Mouse (Mus musculus) embryonic facial prominence, embryonic 11.5 days (tissue): ENCODE results near the gene Txnrd2. TPM values are rescaled to one million over a fixed set of nuclear protein-coding genes. Genes with fewer than 3 reads are reported as not detected.

Source experiments
- ATAC-seq: fragments of 200-750 bp; cut with Nextera tagmentation; replicated peaks from 2 replicates; pipeline ENCODE4 v1.8.0; 2017; ENCODE audit warnings: low read depth; ENCODE audit not compliant: insufficient number of reproducible peaks, low FRiP score, low TSS enrichment
- DNase-seq: peaks from one replicate; pipeline ENCODE4 v3.0.0-alpha.2; 2015; ENCODE audit warnings: low spot score
- H3K27ac ChIP-seq: fragments of 300-500 bp; sonication (generic); replicated peaks from 2 replicates; pipeline ENCODE4 v1.5.1; 2014; ENCODE audit warnings: mild to moderate bottlenecking, low read depth, low read length, control low read depth
- H3K27me3 ChIP-seq: fragments of 300-500 bp; sonication (generic); 2 replicates; pipeline ENCODE4 v1.6.1; 2014; ENCODE audit warnings: mild to moderate bottlenecking, low read length, moderate library complexity, mixed read lengths; ENCODE audit not compliant: control insufficient read depth, insufficient read depth
- H3K36me3 ChIP-seq: fragments of 300-500 bp; sonication (generic); replicated peaks from 2 replicates; pipeline ENCODE4 v1.6.1; 2014; ENCODE audit warnings: low read depth, mild to moderate bottlenecking, low read length, moderate library complexity, mixed read lengths; ENCODE audit not compliant: control insufficient read depth, insufficient read depth
- H3K4me1 ChIP-seq: fragments of 300-500 bp; sonication (generic); 2 replicates; pipeline ENCODE4 v1.6.1; 2014; ENCODE audit warnings: low read length, mixed read lengths; ENCODE audit not compliant: control insufficient read depth, insufficient read depth
- H3K4me2 ChIP-seq: fragments of 300-500 bp; sonication (generic); 2 replicates; pipeline ENCODE4 v1.6.1; 2014; ENCODE audit warnings: low read depth, mild to moderate bottlenecking, control low read depth, low read length, moderate library complexity
- H3K4me3 ChIP-seq: fragments of 300-500 bp; sonication (generic); 2 replicates; pipeline ENCODE4 v1.5.1; 2014; ENCODE audit warnings: low read depth, low read length, control low read depth
- H3K9ac ChIP-seq: fragments of 300-500 bp; sonication (generic); replicated peaks from 2 replicates; pipeline ENCODE4 v1.6.1; 2014; ENCODE audit warnings: mild to moderate bottlenecking, control low read depth, low read length
- H3K9me3 ChIP-seq: fragments of 300-500 bp; sonication (generic); replicated peaks from 2 replicates; pipeline ENCODE4 v1.6.1; 2016; ENCODE audit warnings: mild to moderate bottlenecking, low read length, inconsistent platforms, mixed read lengths; ENCODE audit not compliant: control insufficient read depth
- WGBS: fragments of 180-500 bp; shearing (Covaris S2); extraction: QIAGEN DNeasy Blood & Tissue Kit; methylation state at CpG from one replicate; pipeline ENCODE4 v1.1.7; 2014; 5-methylcytosine and 5-hydroxymethylcytosine counted together
- polyA plus RNA-seq: library from polyadenylated mRNA; unstranded; fragments of >200 nt; fragmentation: Nextera tagmentation; extraction: Ambion mirVana; gene quantifications from 2 replicates; pipeline ENCODE4 v1.2.1, GENCODE M21; 2014

The Txnrd2 gene
- polyA plus RNA-seq, 1 experiment from 2014 or later: 15.9 TPM

GRCm38 (mm10) chr16:18394777-18395619 lies 31.2 kb upstream of the Txnrd2 start:
- Histone ChIP-seq H3K4me3 (no peak overlapping the region), H3K27me3 (no peaks in the 10 kb centered on the region), H3K9me3 (no peaks in the 10 kb centered on the region), H3K4me1 (peaks cover 9% of the 10 kb centered on the region), H3K27ac (no peak overlapping the region), H3K36me3 (peaks cover 8% of the 10 kb centered on the region), H3K9ac (no peak overlapping the region), H3K4me2 (no peak overlapping the region)
- 28% methylated on average over 11 of the region's 11 CpGs for WGBS
- ATAC-seq (no peak), DNase-seq (peak; percentile 23)

- H3K36me3 ChIP-seq: peaks cover 8% of the 10 kb centered on the region
- ATAC-seq (no peak), DNase-seq (no peak)
- H3K9ac ChIP-seq: no peak overlapping the region; the same call in 1 of the 2 replicates
- H3K27me3 ChIP-seq: no peaks in the 10 kb centered on the region
- H3K4me1 ChIP-seq: peaks cover 13% of the 10 kb centered on the region
- H3K27ac ChIP-seq: no peak overlapping the region
- no peaks in the 10 kb centered on the region for H3K9me3 ChIP-seq
- no peak overlapping the region for H3K4me2 ChIP-seq
- H3K4me3 ChIP-seq: no peak overlapping the region
- 48% methylated on average over 6 of the region's 7 CpGs for WGBS
Observed at GRCm38 (mm10) chr16:18395620-18396036, 30.6 kb upstream of the Txnrd2 start.

- Histone ChIP-seq H3K27me3 (no peaks in the 10 kb centered on the region), H3K36me3 (peaks cover 8% of the 10 kb centered on the region), H3K4me2 (no peak overlapping the region), H3K4me3 (no peak overlapping the region), H3K4me1 (peaks cover 17% of the 10 kb centered on the region), H3K9me3 (no peaks in the 10 kb centered on the region), H3K27ac (no peak overlapping the region), H3K9ac (no peak overlapping the region)
- DNase-seq (no peak), ATAC-seq (no peak)
- 84% methylated on average over 2 of the region's 2 CpGs for WGBS
Observed at GRCm38 (mm10) chr16:18396201-18396600, 30.0 kb upstream of the Txnrd2 start.

- Histone ChIP-seq H3K27me3 (no peaks in the 10 kb centered on the region), H3K9me3 (no peaks in the 10 kb centered on the region), H3K9ac (no peak overlapping the region), H3K27ac (no peak overlapping the region), H3K4me2 (no peak overlapping the region; the same call in 1 of the 2 replicates), H3K36me3 (peaks cover 8% of the 10 kb centered on the region), H3K4me1 (peaks cover 17% of the 10 kb centered on the region), H3K4me3 (no peak overlapping the region)
- DNase-seq (no peak), ATAC-seq (no peak)
- 92% methylated on average over 27 of the region's 27 CpGs for WGBS
Observed at GRCm38 (mm10) chr16:18396791-18397621, 29.2 kb upstream of the Txnrd2 start.

GRCm38 (mm10) chr16:18400028-18400427 lies 26.2 kb upstream of the Txnrd2 start:
- peaks cover 18% of the 10 kb centered on the region for H3K36me3 ChIP-seq
- no peak overlapping the region for H3K9ac ChIP-seq
- no peak overlapping the region for H3K4me3 ChIP-seq
- no peak overlapping the region for H3K4me2 ChIP-seq
- H3K9me3 ChIP-seq: no peaks in the 10 kb centered on the region
- no peak for ATAC-seq
- DNase-seq: no peak
- H3K27me3 ChIP-seq: no peaks in the 10 kb centered on the region
- peaks cover 11% of the 10 kb centered on the region for H3K4me1 ChIP-seq
- WGBS: 71% methylated on average over 9 of the region's 9 CpGs
- H3K27ac ChIP-seq: no peak overlapping the region

- H3K4me1 ChIP-seq: peaks cover 8% of the 10 kb centered on the region
- peak; percentile 84 for ATAC-seq
Observed at GRCm38 (mm10) chr16:18400472-18401216, 25.5 kb upstream of the Txnrd2 start.

GRCm38 (mm10) chr16:18403285-18403684 lies 22.9 kb upstream of the Txnrd2 start:
- H3K4me2 ChIP-seq: no peak overlapping the region
- H3K27ac ChIP-seq: no peak overlapping the region
- no peak for ATAC-seq
- no peaks in the 10 kb centered on the region for H3K9me3 ChIP-seq
- DNase-seq: no peak
- 91% methylated on average over 12 of the region's 12 CpGs for WGBS
- H3K27me3 ChIP-seq: no peaks in the 10 kb centered on the region
- H3K4me1 ChIP-seq: peaks cover 8% of the 10 kb centered on the region
- H3K36me3 ChIP-seq: peaks cover 18% of the 10 kb centered on the region
- H3K4me3 ChIP-seq: no peak overlapping the region
- H3K9ac ChIP-seq: no peak overlapping the region

More at GRCm38 (mm10) chr16:18400472-18401216, 25.5 kb upstream of the Txnrd2 start:
- H3K27me3 ChIP-seq: no peaks in the 10 kb centered on the region
- WGBS: 40% methylated on average over 7 of the region's 7 CpGs
- H3K36me3 ChIP-seq: peaks cover 20% of the 10 kb centered on the region
- H3K27ac ChIP-seq: peak overlapping the region; percentile 9; the same call in 1 of the 2 replicates
- peak; percentile 72 for DNase-seq
- H3K9me3 ChIP-seq: no peaks in the 10 kb centered on the region
- H3K4me3 ChIP-seq: no peak overlapping the region
- no peak overlapping the region; the same call in 1 of the 2 replicates for H3K4me2 ChIP-seq
- H3K9ac ChIP-seq: peak overlapping the region; percentile 13; the same call in 1 of the 2 replicates
